Mouse (Mus musculus): Measurements from ENCODE around the gene Shisa7.

DNA sequence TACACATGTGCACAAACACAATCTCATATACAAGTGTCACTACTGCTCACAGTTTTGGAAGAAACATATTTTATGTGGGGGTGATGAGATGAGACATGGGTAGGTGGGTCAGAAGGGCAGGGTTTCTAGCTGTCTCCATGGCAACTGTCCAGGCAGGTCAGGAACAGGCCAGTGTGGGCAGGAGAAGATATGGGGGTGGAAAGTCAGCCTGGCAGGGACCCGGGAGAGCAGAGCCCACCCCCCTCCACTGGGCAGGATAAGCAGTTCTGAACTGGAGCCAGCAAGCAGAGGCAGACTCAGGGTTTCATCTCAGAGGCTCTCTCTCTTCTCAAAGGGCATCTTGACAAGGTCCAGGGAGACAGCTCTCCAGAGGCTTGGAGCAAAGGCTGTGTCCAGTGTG lies 6.9 kb downstream of the Shisa7 start:
- TF ChIP-seq POLR2A (IDR thresholded peaks at IDR 0.05; ENCODE audit: extremely low read depth, insufficient read depth, low read length) (no peak), CTCF (IDR thresholded peaks at IDR 0.05; ENCODE audit: low read depth, low read length) (no peak)
